Mouse (Mus musculus) CH12.LX (cell line): ENCODE results near the gene Iqgap3. TPM values are rescaled to one million over a fixed set of nuclear protein-coding genes. Genes with fewer than 3 reads are reported as not detected.

Experiments
- DNase-seq: peaks from one replicate; pipeline ENCODE4 v3.0.0-alpha.2; 2013; ENCODE audit errors: extremely low read depth
- H3K27ac ChIP-seq: 2 replicates; pipeline ENCODE4 v1.5.1; 2012; ENCODE audit warnings: low read depth, mild to moderate bottlenecking, control low read depth, moderate library complexity; ENCODE audit not compliant: insufficient read depth
- H3K27me3 ChIP-seq: replicated peaks from 2 replicates; pipeline ENCODE3; 2012; ENCODE audit warnings: inconsistent platforms
- H3K36me3 ChIP-seq, 2 experiments: replicated peaks in 1 of 2; 2 replicates each; pipeline versions ENCODE3 to v1.6.1; 2012; ENCODE audit warnings: inconsistent platforms in 1 of 2, low read length in 1 of 2, mild to moderate bottlenecking in 1 of 2, mixed read lengths in 1 of 2, moderate library complexity in 1 of 2; ENCODE audit not compliant: control insufficient read depth in 1 of 2, insufficient read depth in 1 of 2
- H3K4me1 ChIP-seq, 2 experiments: 2 replicates each; pipeline ENCODE4 v1.6.1; 2012; ENCODE audit warnings: inconsistent platforms in 1 of 2, moderate library complexity in 1 of 2; ENCODE audit not compliant: insufficient read depth in 2 of 2, control insufficient read depth in 1 of 2
- H3K4me2 ChIP-seq: 2 replicates; pipeline ENCODE4 v1.6.1; 2012; ENCODE audit warnings: low read depth, mild to moderate bottlenecking, control low read depth; ENCODE audit not compliant: poor library complexity, insufficient read depth, severe bottlenecking
- H3K4me3 ChIP-seq, 3 experiments: fragments of 150-350 bp in 1 of 3; sonication (generic) in 1 of 3; replicated peaks in 1 of 3; 2 replicates each; pipeline versions ENCODE3 to v1.5.1; 2011 to 2012; ENCODE audit warnings: low read depth in 2 of 3, low read length in 2 of 3, mild to moderate bottlenecking in 2 of 3, moderate library complexity in 2 of 3, control low read depth in 1 of 3, improper control_type of control experiment in 1 of 3, inconsistent platforms in 1 of 3, mixed read lengths in 1 of 3; ENCODE audit not compliant: poor library complexity in 1 of 3
- H3K79me2 ChIP-seq: replicated peaks from 2 replicates; pipeline ENCODE4 v1.6.1; 2012; ENCODE audit warnings: mild to moderate bottlenecking, moderate library complexity; ENCODE audit not compliant: control insufficient read depth, poor library complexity, insufficient read depth, severe bottlenecking; ENCODE audit errors: extremely low read depth
- H3K9ac ChIP-seq: 2 replicates; pipeline ENCODE4 v1.6.1; 2012; ENCODE audit warnings: low read depth, mild to moderate bottlenecking, control low read depth, moderate library complexity; ENCODE audit not compliant: insufficient read depth
- H3K9me3 ChIP-seq: replicated peaks from 2 replicates; pipeline ENCODE3; 2012; ENCODE audit warnings: low read length, inconsistent platforms, mixed read lengths
- CHD1 ChIP-seq: IDR thresholded peaks from 2 replicates; pipeline ENCODE4 v1.6.1; 2012; ENCODE audit warnings: low read depth, low read length, improper control_type of control experiment, inconsistent platforms
- CTCF ChIP-seq, 2 experiments: IDR thresholded peaks in 1 of 2; conservative IDR thresholded peaks in 1 of 2; 2 replicates each; pipeline ENCODE4 v1.5.1; 2011 to 2012; ENCODE audit warnings: low read depth in 2 of 2, low read length in 2 of 2, improper control_type of control experiment in 1 of 2, inconsistent platforms in 1 of 2, mild to moderate bottlenecking in 1 of 2, moderate library complexity in 1 of 2
- E2F4 ChIP-seq: IDR thresholded peaks from 2 replicates; pipeline ENCODE4 v1.6.1; 2011; ENCODE audit warnings: low read depth, low read length, improper control_type of control experiment; ENCODE audit not compliant: insufficient replicate concordance
- EP300 ChIP-seq: IDR thresholded peaks from 2 replicates; pipeline ENCODE4 v1.6.1; 2011; ENCODE audit warnings: low read length, improper control_type of control experiment
- ETS1 ChIP-seq: conservative IDR thresholded peaks from 2 replicates; pipeline ENCODE4 v1.6.1; 2012; ENCODE audit warnings: low read depth, mild to moderate bottlenecking, inconsistent platforms, low read length, improper control_type of control experiment, moderate library complexity
- GABPA ChIP-seq: IDR thresholded peaks from 2 replicates; pipeline ENCODE4 v1.6.1; 2012; ENCODE audit warnings: low read depth, low read length, improper control_type of control experiment, inconsistent platforms; ENCODE audit not compliant: insufficient replicate concordance
- HCFC1 ChIP-seq: IDR thresholded peaks from 2 replicates; pipeline ENCODE4 v1.6.1; 2012; ENCODE audit warnings: low read depth, mild to moderate bottlenecking, inconsistent platforms, low read length, improper control_type of control experiment
- JUN ChIP-seq: IDR thresholded peaks from 2 replicates; pipeline ENCODE4 v1.6.1; 2011; ENCODE audit warnings: low read depth, mild to moderate bottlenecking, low read length, improper control_type of control experiment, moderate library complexity; ENCODE audit not compliant: insufficient read depth
- MAFK ChIP-seq: IDR thresholded peaks from 2 replicates; pipeline ENCODE4 v1.6.1; 2011; ENCODE audit warnings: low read length, improper control_type of control experiment; ENCODE audit not compliant: insufficient replicate concordance
- MAZ ChIP-seq: IDR thresholded peaks from 2 replicates; pipeline ENCODE4 v1.6.1; 2012; ENCODE audit warnings: low read depth, mild to moderate bottlenecking, inconsistent platforms, low read length, improper control_type of control experiment, moderate library complexity
- MEF2A ChIP-seq: IDR thresholded peaks from 2 replicates; pipeline ENCODE4 v1.6.1; 2014; ENCODE audit warnings: low read depth, mild to moderate bottlenecking, inconsistent platforms, low read length, improper control_type of control experiment, borderline replicate concordance
- MYC ChIP-seq: IDR thresholded peaks from 2 replicates; pipeline ENCODE4 v1.6.1; 2011; ENCODE audit warnings: low read depth, mild to moderate bottlenecking, improper control_type of control experiment, low read length
- NRF1 ChIP-seq: IDR thresholded peaks from 2 replicates; pipeline ENCODE4 v1.6.1; 2014; ENCODE audit warnings: low read depth, mild to moderate bottlenecking, inconsistent platforms, low read length, improper control_type of control experiment, moderate library complexity
- PAX5 ChIP-seq: IDR thresholded peaks from 2 replicates; pipeline ENCODE4 v1.6.1; 2012; ENCODE audit warnings: low read length, inconsistent platforms, mixed read lengths
- POLR2A ChIP-seq: IDR thresholded peaks from 2 replicates; pipeline ENCODE4 v1.6.1; 2011; ENCODE audit warnings: low read depth, mild to moderate bottlenecking, improper control_type of control experiment, low read length
- POLR2AphosphoS2 ChIP-seq: IDR thresholded peaks from 2 replicates; pipeline ENCODE4 v1.6.1; 2011; ENCODE audit warnings: low read depth, low read length, improper control_type of control experiment
- RAD21 ChIP-seq: IDR thresholded peaks from 2 replicates; pipeline ENCODE4 v1.6.1; 2011; ENCODE audit warnings: low read depth, mild to moderate bottlenecking, low read length, improper control_type of control experiment, moderate library complexity
- RCOR1 ChIP-seq: conservative IDR thresholded peaks from 2 replicates; pipeline ENCODE4 v1.6.1; 2012; ENCODE audit warnings: low read depth, mild to moderate bottlenecking, inconsistent platforms, low read length, improper control_type of control experiment
- SMC3 ChIP-seq: IDR thresholded peaks from 2 replicates; pipeline ENCODE4 v1.6.1; 2011; ENCODE audit warnings: low read depth, low read length, improper control_type of control experiment
- TBP ChIP-seq: conservative IDR thresholded peaks from 2 replicates; pipeline ENCODE4 v1.6.1; 2011; ENCODE audit warnings: low read depth, low read length, improper control_type of control experiment
- TCF12 ChIP-seq: IDR thresholded peaks from 2 replicates; pipeline ENCODE4 v1.6.1; 2014; ENCODE audit warnings: low read depth, mild to moderate bottlenecking, inconsistent platforms, low read length, improper control_type of control experiment
- UBTF ChIP-seq: IDR thresholded peaks from 2 replicates; pipeline ENCODE4 v1.6.1; 2012; ENCODE audit warnings: low read depth, mild to moderate bottlenecking, inconsistent platforms, low read length, improper control_type of control experiment, moderate library complexity
- USF1 ChIP-seq: IDR thresholded peaks from 2 replicates; pipeline ENCODE4 v1.6.1; 2014; ENCODE audit warnings: low read depth, mild to moderate bottlenecking, inconsistent platforms, low read length, improper control_type of control experiment
- USF2 ChIP-seq: conservative IDR thresholded peaks from 2 replicates; pipeline ENCODE4 v1.6.1; 2011; ENCODE audit warnings: low read depth, low read length, improper control_type of control experiment
- ZC3H11A ChIP-seq: IDR thresholded peaks from 2 replicates; pipeline ENCODE4 v1.6.1; 2012; ENCODE audit warnings: low read depth, mild to moderate bottlenecking, inconsistent platforms, low read length, improper control_type of control experiment
- ZKSCAN1 ChIP-seq: IDR thresholded peaks from 2 replicates; pipeline ENCODE4 v1.6.1; 2012; ENCODE audit warnings: low read depth, inconsistent platforms, low read length, improper control_type of control experiment, borderline replicate concordance
- dilution Hi-C: fragments of 300-500 bp; cut with MboI; formaldehyde crosslinking; loops from 2 replicates; pipeline ENCODE4 v1.14.3; 2020; ENCODE audit warnings: low sequenced_read_pairs; ENCODE audit not compliant: extremely low pct_unique_long_range_greater_than_20kb, extremely low pct_ligation_motif_present
- in situ Hi-C: fragments of 300-500 bp; cut with MboI; formaldehyde crosslinking; loops from 3 replicates; pipeline ENCODE4 v1.14.3; 2019; ENCODE audit warnings: low sequenced_read_pairs, low pct_ligation_motif_present, low pct_unique_long_range_greater_than_20kb, mixed read lengths
- polyA plus RNA-seq: library from polyadenylated mRNA; unstranded; fragments of >175 nt; gene quantifications from 2 replicates; pipeline ENCODE4 v1.2.1, GENCODE M21; 2012; ENCODE audit warnings: low read depth; ENCODE audit not compliant: insufficient read length
- total RNA-seq, 2 experiments: library from RNA; depleted of rRNA; stranded (reverse); fragments of 300-350 nt in 1 of 2; fragments of >200 nt in 1 of 2; gene quantifications; 2 replicates each; pipeline ENCODE4 v1.2.3; 2012 to 2014

Gene Iqgap3
- total and polyA plus RNA-seq, 3 experiments, result 13.0 to 21.9 (median 18.3) TPM

GRCm38 (mm10) chr3:88102196-88102595 lies 20.4 kb downstream of the Iqgap3 start:
- no peak for DNase-seq
- dilution Hi-C loops, result no loop called here

DNA sequence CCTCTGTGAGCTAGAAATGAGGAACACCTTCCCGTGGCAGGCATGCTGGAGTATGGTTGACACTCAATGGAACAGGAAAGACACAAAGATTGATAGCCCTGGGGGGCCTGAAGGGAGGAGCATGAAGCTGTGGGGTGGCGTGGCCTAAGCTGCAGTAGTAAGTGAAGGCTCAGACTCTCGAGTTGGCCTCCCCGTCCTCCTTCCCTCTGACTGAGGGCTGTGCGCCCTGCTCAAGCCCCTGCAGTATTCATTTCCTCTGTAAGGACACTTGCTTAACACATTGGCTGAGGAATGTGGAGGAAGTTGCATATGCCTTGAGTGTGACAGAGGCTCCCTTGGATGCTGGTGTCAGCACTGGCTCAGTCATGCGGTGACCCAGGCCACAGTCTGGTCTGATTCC lies 20.8 kb downstream of the Iqgap3 start:
- in situ Hi-C loops, result no loop called here
- TF ChIP-seq CTCF (conservative IDR thresholded peaks at IDR 0.05 in 1 of 2, IDR thresholded peaks at IDR 0.05 in 1 of 2; ENCODE audit: low read depth in 2 of 2, low read length in 2 of 2), result no peak
- no peak for TF ChIP-seq SMC3
- no peak for TF ChIP-seq MEF2A
- TF ChIP-seq ZKSCAN1, result no peak
- no peak for TF ChIP-seq PAX5
- TF ChIP-seq JUN, result no peak
- no peak for TF ChIP-seq CHD1
- TF ChIP-seq USF1, result no peak
- TF ChIP-seq GABPA, result no peak
- no peak for TF ChIP-seq RCOR1
- TF ChIP-seq MAFK, result no peak
- no peak for TF ChIP-seq ETS1
- no peak for TF ChIP-seq USF2
- no peak for TF ChIP-seq POLR2AphosphoS2
- no peak for TF ChIP-seq HCFC1
- no peak for TF ChIP-seq NRF1
- no peak for TF ChIP-seq TCF12
- no peak for TF ChIP-seq E2F4
- TF ChIP-seq MYC, result no peak
- TF ChIP-seq, all 38 proteins: peak for 0
- dilution Hi-C loops, result no loop called here
- H3K36me3 ChIP-seq, result peaks cover 62 to 94% of the 10 kb centered on the region in 2 experiments
- no peaks in the 10 kb centered on the region for H3K9me3 ChIP-seq
- no peak overlapping the region for H3K4me3 ChIP-seq
- no peak overlapping the region for H3K4me2 ChIP-seq
- peaks cover 0 to 4% of the 10 kb centered on the region in 2 experiments; a peak in 1 of 4 replicates for H3K4me1 ChIP-seq
- H3K27me3 ChIP-seq, result no peaks in the 10 kb centered on the region
- H3K27ac ChIP-seq, result no peak overlapping the region
- H3K9ac ChIP-seq, result no peak overlapping the region
- H3K79me2 ChIP-seq, result no peaks in the 10 kb centered on the region
- no peak for DNase-seq

More at GRCm38 (mm10) chr3:88102196-88102595, 20.4 kb downstream of the Iqgap3 start:
- no peaks in the 10 kb centered on the region for H3K27me3 ChIP-seq
- peaks cover 0 to 8% of the 10 kb centered on the region in 2 experiments; a peak in 1 of 4 replicates for H3K4me1 ChIP-seq
- no peak overlapping the region for H3K9ac ChIP-seq
- no peak overlapping the region for H3K4me2 ChIP-seq
- in situ Hi-C loops, result no loop called here
- H3K36me3 ChIP-seq, result peaks cover 61 to 94% of the 10 kb centered on the region in 2 experiments
- no peak overlapping the region for H3K4me3 ChIP-seq
- no peaks in the 10 kb centered on the region for H3K9me3 ChIP-seq
- TF ChIP-seq TCF12 (no peak), USF2 (no peak), EP300 (no peak), CTCF (conservative IDR thresholded peaks at IDR 0.05 in 1 of 2, IDR thresholded peaks at IDR 0.05 in 1 of 2; ENCODE audit: low read depth in 2 of 2, low read length in 2 of 2) (no peak), TBP (no peak), ZC3H11A (no peak), MEF2A (no peak), NRF1 (no peak), MAZ (no peak), UBTF (no peak), MYC (no peak), E2F4 (no peak), POLR2A (no peak), RCOR1 (no peak), HCFC1 (no peak), GABPA (no peak), RAD21 (no peak), POLR2AphosphoS2 (no peak), ZKSCAN1 (no peak)
- no peak overlapping the region for H3K27ac ChIP-seq
- H3K79me2 ChIP-seq, result no peaks in the 10 kb centered on the region
